Mouse (Mus musculus) midbrain, postnatal 0 days (tissue): ENCODE measurements around the gene Rasgef1b. TPM values are rescaled to one million over a fixed set of nuclear protein-coding genes. Genes with fewer than 3 reads are reported as not detected.

ENCODE experiments used
- ATAC-seq: fragments of 200-750 bp; cut with Nextera tagmentation; 2 replicates; pipeline ENCODE4 v1.8.0; 2017; ENCODE audit warnings: moderate number of reproducible peaks, mild to moderate bottlenecking, moderate TSS enrichment, moderate library complexity; ENCODE audit not compliant: low FRiP score
- DNase-seq: peaks from one replicate; pipeline ENCODE4 v3.0.0-alpha.2; 2015; ENCODE audit warnings: low spot score
- H3K27ac ChIP-seq: fragments of 300-500 bp; sonication (generic); 2 replicates; pipeline ENCODE4 v1.5.1; 2014; ENCODE audit warnings: low read depth, mild to moderate bottlenecking, low read length, mixed read lengths
- H3K27me3 ChIP-seq: fragments of 300-500 bp; sonication (generic); 2 replicates; pipeline ENCODE4 v1.6.1; 2014; ENCODE audit warnings: low read length, control low read depth, mixed read lengths; ENCODE audit not compliant: insufficient read depth
- H3K36me3 ChIP-seq: fragments of 300-500 bp; sonication (generic); 2 replicates; pipeline ENCODE4 v1.6.1; 2014; ENCODE audit warnings: low read length, control low read depth, mixed read lengths; ENCODE audit not compliant: insufficient read depth
- H3K4me1 ChIP-seq: fragments of 300-500 bp; sonication (generic); 2 replicates; pipeline ENCODE4 v1.6.1; 2014; ENCODE audit warnings: mild to moderate bottlenecking, control low read depth, antibody characterized with exemption, low read length, mixed read lengths; ENCODE audit not compliant: insufficient read depth
- H3K4me2 ChIP-seq: fragments of 300-500 bp; sonication (generic); 2 replicates; pipeline ENCODE4 v1.6.1; 2014; ENCODE audit warnings: low read depth, mild to moderate bottlenecking, low read length, mixed read lengths; ENCODE audit not compliant: poor library complexity, severe bottlenecking
- H3K4me3 ChIP-seq: fragments of 300-500 bp; sonication (generic); 2 replicates; pipeline ENCODE4 v1.5.1; 2014; ENCODE audit warnings: low read depth, mild to moderate bottlenecking, low read length, moderate library complexity
- H3K9ac ChIP-seq: fragments of 300-500 bp; sonication (generic); replicated peaks from 2 replicates; pipeline ENCODE4 v1.6.1; 2014; ENCODE audit warnings: mild to moderate bottlenecking, low read length, moderate library complexity, mixed read lengths; ENCODE audit not compliant: poor library complexity, severe bottlenecking
- H3K9me3 ChIP-seq: fragments of 300-500 bp; sonication (generic); 2 replicates; pipeline ENCODE4 v1.6.1; 2016; ENCODE audit warnings: low read length, control low read depth
- CTCF ChIP-seq: IDR thresholded peaks from 2 replicates; pipeline ENCODE4 v1.5.1; 2016; ENCODE audit warnings: antibody characterized with exemption, mild to moderate bottlenecking
- WGBS: fragments of 180-500 bp; shearing (Covaris S2); extraction: QIAGEN DNeasy Blood & Tissue Kit; methylation state at CpG from one replicate; pipeline ENCODE4 v1.1.7; 2014; 5-methylcytosine and 5-hydroxymethylcytosine counted together
- polyA plus RNA-seq: library from polyadenylated mRNA; unstranded; fragments of >200 nt; fragmentation: Nextera tagmentation; extraction: Ambion mirVana; gene quantifications from 2 replicates; pipeline ENCODE4 v1.2.1, GENCODE M21; 2015
- total RNA-seq: library from RNA; depleted of rRNA; stranded (reverse); fragments of >200 nt; gene quantifications from 2 replicates; pipeline ENCODE4 v1.2.3, GENCODE M21; 2014

Rasgef1b gene
- total and polyA plus RNA-seq, 2 experiments from 2014 or later: 36.0 to 44.6 TPM

GRCm38 (mm10) chr5:99332021-99332420 is 396.8 kb downstream of the Rasgef1b start:
- DNase-seq (no peak), ATAC-seq (no peak)
- WGBS: 89% methylated on average over 2 of the region's 2 CpGs
- Histone ChIP-seq H3K36me3 (no peaks in the 10 kb centered on the region), H3K4me1 (no peaks in the 10 kb centered on the region), H3K27ac (no peak overlapping the region), H3K9ac (no peak overlapping the region), H3K4me2 (no peak overlapping the region), H3K4me3 (no peak overlapping the region), H3K27me3 (no peaks in the 10 kb centered on the region), H3K9me3 (no peaks in the 10 kb centered on the region)
- no peak for TF ChIP-seq CTCF

GRCm38 (mm10) chr5:99329065-99329464 is 399.8 kb downstream of the Rasgef1b start:
- Histone ChIP-seq H3K9me3 (no peaks in the 10 kb centered on the region), H3K27me3 (no peaks in the 10 kb centered on the region), H3K4me1 (no peaks in the 10 kb centered on the region), H3K9ac (no peak overlapping the region), H3K4me2 (no peak overlapping the region), H3K4me3 (no peak overlapping the region), H3K36me3 (no peaks in the 10 kb centered on the region), H3K27ac (no peak overlapping the region)
- WGBS: 85% methylated on average over 6 of the region's 6 CpGs
- no peak for TF ChIP-seq CTCF
- DNase-seq: no peak
- no peak for ATAC-seq

- no peaks in the 10 kb centered on the region for H3K36me3 ChIP-seq
- ATAC-seq: no peak
- H3K4me3 ChIP-seq: no peak overlapping the region
- H3K4me1 ChIP-seq: no peaks in the 10 kb centered on the region
- H3K4me2 ChIP-seq: no peak overlapping the region
- H3K27me3 ChIP-seq: no peaks in the 10 kb centered on the region
- 88% methylated on average over 2 of the region's 2 CpGs for WGBS
- no peaks in the 10 kb centered on the region for H3K9me3 ChIP-seq
- no peak overlapping the region for H3K9ac ChIP-seq
- TF ChIP-seq CTCF: no peak
- DNase-seq: no peak
- H3K27ac ChIP-seq: no peak overlapping the region
Observed at GRCm38 (mm10) chr5:99327019-99327418, 401.8 kb downstream of the Rasgef1b start.

- DNase-seq (no peak), ATAC-seq (no peak)
- Histone ChIP-seq H3K27me3 (no peaks in the 10 kb centered on the region), H3K36me3 (no peaks in the 10 kb centered on the region), H3K4me3 (no peak overlapping the region), H3K9ac (no peak overlapping the region), H3K4me1 (no peaks in the 10 kb centered on the region), H3K4me2 (no peak overlapping the region), H3K27ac (no peak overlapping the region), H3K9me3 (no peaks in the 10 kb centered on the region)
- no peak for TF ChIP-seq CTCF
Observed at GRCm38 (mm10) chr5:99325301-99325700, 403.6 kb downstream of the Rasgef1b start.

GRCm38 (mm10) chr5:99320783-99321182 is 408.1 kb downstream of the Rasgef1b start:
- Histone ChIP-seq H3K27me3 (no peaks in the 10 kb centered on the region), H3K9ac (no peak overlapping the region), H3K27ac (no peak overlapping the region), H3K4me3 (no peak overlapping the region), H3K4me2 (no peak overlapping the region), H3K36me3 (no peaks in the 10 kb centered on the region), H3K9me3 (no peaks in the 10 kb centered on the region), H3K4me1 (no peaks in the 10 kb centered on the region)
- no peak for ATAC-seq
- no peak for TF ChIP-seq CTCF
- 81% methylated on average over 4 of the region's 4 CpGs for WGBS
- no peak for DNase-seq

DNA sequence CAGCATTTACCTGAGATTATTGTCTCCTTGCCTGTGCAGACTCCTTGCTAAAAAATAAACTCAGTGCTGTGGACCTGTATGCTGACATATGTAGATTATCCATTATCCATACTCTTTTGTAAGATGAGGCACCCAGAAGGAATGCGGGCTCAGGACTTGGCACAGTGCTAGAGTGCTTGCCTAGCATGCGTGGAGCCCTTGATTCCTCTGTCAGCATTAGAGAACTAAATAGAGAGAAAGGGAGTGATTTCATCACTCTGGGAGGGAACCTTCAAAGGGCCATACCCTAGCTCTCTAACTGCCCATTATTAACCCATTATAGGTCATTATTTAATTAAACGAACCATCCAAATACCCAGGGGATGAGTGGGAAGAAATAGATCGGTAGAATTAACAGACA is 430.9 kb downstream of the Rasgef1b start:
- no peak for TF ChIP-seq CTCF
- 71% methylated on average over 4 of the region's 4 CpGs for WGBS
- H3K4me2 ChIP-seq: no peak overlapping the region
- H3K4me1 ChIP-seq: no peaks in the 10 kb centered on the region
- H3K27ac ChIP-seq: no peak overlapping the region
- no peaks in the 10 kb centered on the region for H3K9me3 ChIP-seq
- no peak for DNase-seq
- H3K4me3 ChIP-seq: no peak overlapping the region
- H3K36me3 ChIP-seq: no peaks in the 10 kb centered on the region
- no peak overlapping the region for H3K9ac ChIP-seq
- H3K27me3 ChIP-seq: no peaks in the 10 kb centered on the region
- no peak for ATAC-seq
